Mouse (Mus musculus): Measurements from ENCODE around the gene Arhgap33. TPM values are rescaled to one million over a fixed set of nuclear protein-coding genes. Genes with fewer than 3 reads are reported as not detected.

Arhgap33 gene
- polyA plus RNA-seq, 1 experiment = 184 TPM

DNA sequence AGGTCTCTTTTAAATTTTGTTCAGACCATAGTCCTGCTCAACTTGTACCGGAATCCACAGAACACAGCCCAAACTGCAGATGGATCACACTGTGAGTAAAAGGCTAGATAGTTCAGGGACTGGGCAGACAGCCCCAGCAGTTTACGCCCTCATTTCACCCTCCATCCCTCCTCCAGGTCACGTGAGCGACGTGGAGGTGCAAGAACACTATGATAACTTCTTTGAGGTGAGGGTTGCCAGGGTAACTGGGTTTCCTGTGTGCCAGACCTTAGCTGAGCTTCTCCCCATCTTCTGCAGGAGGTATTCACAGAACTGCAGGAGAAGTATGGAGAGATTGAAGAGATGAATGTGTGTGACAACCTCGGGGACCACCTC, 29.0 kb upstream of the Arhgap33 start:
- no peak for TF ChIP-seq CTCF (IDR thresholded peaks at IDR 0.05; ENCODE audit: extremely low read depth, insufficient read depth, low read length)
- TF ChIP-seq POLR2A (IDR thresholded peaks at IDR 0.05; ENCODE audit: extremely low read depth, insufficient read depth, low read length) = no peak
- Histone ChIP-seq H3K4me1 (ENCODE audit: control insufficient read depth, insufficient read depth, low read length) (peaks cover 3% of the 10 kb centered on the region; the same call in 1 of the 2 replicates), H3K4me3 (ENCODE audit: insufficient read depth, low read length) (peak overlapping the region; percentile 50), H3K27ac (ENCODE audit: insufficient read depth, low read length) (no peak overlapping the region)

- H3K4me1 ChIP-seq (ENCODE audit: control insufficient read depth, insufficient read depth, low read length) = peaks cover 3% of the 10 kb centered on the region; the same call in 1 of the 2 replicates
- peak within 1 kb of the TSS; percentile 50 for H3K4me3 ChIP-seq (ENCODE audit: insufficient read depth, low read length)
- H3K27ac ChIP-seq (ENCODE audit: insufficient read depth, low read length) = peak within 1 kb of the TSS; percentile 41
- TF ChIP-seq CTCF (IDR thresholded peaks at IDR 0.05; ENCODE audit: extremely low read depth, insufficient read depth, low read length) (no peak), POLR2A (IDR thresholded peaks at IDR 0.05; ENCODE audit: extremely low read depth, insufficient read depth, low read length) (peak; percentile 66)
These were observed 28.5 kb upstream of the Arhgap33 start, which contains the start of the genes U2af1l4, Gm49396 and Psenen for GRCm38 (mm10) chr7:30563117-30563905. TSS of gene U2af1l4 (plus strand) at chr7:30563301. TSS of gene Gm49396 (plus strand) at chr7:30563344. TSS of gene Psenen (minus strand) at chr7:30563627.

DNA sequence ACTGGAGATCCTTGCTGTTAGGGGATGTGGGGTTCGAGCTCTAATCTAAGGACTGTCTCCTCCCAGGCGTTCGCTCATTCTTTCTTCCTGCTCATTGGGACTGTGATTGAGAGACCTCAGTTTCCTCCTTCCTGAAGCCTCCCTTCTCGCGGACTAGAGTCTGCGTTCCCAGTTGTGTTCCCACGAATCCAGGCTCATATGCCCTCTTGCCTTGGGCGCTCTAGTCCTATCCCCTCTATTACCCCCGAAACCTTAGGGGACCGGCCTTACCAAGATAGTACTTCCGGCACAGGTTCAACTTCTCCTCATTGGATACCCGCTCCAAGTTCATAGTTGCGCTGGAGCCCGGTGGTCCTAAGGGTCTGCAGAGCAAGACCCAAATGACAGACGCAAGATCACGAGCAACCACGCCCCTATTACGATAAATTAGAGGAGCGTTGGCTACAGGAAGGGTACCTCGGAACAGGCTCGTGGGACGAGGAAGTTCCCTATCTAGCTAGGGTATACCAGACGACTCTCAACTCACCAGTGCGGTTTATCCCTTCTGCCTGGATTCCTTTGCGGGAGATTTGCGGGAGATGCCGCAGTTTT, 27.8 kb upstream of the Arhgap33 start:
- Histone ChIP-seq H3K4me3 (ENCODE audit: insufficient read depth, low read length) (peak overlapping the region; percentile 50), H3K27ac (ENCODE audit: insufficient read depth, low read length) (peak overlapping the region; percentile 11), H3K4me1 (ENCODE audit: control insufficient read depth, insufficient read depth, low read length) (peaks cover 3% of the 10 kb centered on the region; the same call in 1 of the 2 replicates)
- no peak for TF ChIP-seq POLR2A (IDR thresholded peaks at IDR 0.05; ENCODE audit: extremely low read depth, insufficient read depth, low read length)
- TF ChIP-seq CTCF (IDR thresholded peaks at IDR 0.05; ENCODE audit: extremely low read depth, insufficient read depth, low read length) = no peak

GRCm38 (mm10) chr7:30560296-30560695, 25.4 kb upstream of the Arhgap33 start:
- Histone ChIP-seq H3K27ac (ENCODE audit: insufficient read depth, low read length) (no peak overlapping the region), H3K4me3 (ENCODE audit: insufficient read depth, low read length) (no peak overlapping the region), H3K4me1 (ENCODE audit: control insufficient read depth, insufficient read depth, low read length) (peaks cover 3% of the 10 kb centered on the region; the same call in 1 of the 2 replicates)
- no peak for TF ChIP-seq CTCF (IDR thresholded peaks at IDR 0.05; ENCODE audit: extremely low read depth, insufficient read depth, low read length)
- no peak for TF ChIP-seq POLR2A (IDR thresholded peaks at IDR 0.05; ENCODE audit: extremely low read depth, insufficient read depth, low read length)

DNA sequence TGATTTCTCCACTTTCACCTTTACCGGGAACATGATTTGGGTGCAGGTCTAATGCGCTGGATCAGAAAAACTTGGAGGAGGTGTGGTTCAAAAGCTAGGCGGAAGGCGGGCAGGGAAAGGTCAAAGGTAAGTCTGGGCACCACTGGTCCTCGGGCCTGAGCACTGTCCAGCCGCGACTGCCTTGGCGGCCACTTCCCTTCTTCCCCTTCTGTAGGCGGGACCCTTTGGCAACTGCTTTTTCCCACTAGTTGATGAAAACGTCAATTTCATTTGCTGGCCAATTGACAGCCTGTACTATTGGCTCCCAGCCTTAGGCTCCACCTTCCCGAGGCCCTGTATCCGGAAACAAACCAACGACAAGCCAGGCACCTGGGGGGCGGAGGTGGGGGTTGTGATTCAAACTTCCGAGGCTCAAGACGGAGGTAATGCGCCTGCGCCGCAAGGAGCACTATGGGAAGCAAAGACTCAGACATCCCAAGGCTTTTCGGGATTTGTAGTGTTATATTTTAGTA, 24.6 kb upstream of the Arhgap33 start, which contains the start of gene Lin37:
Lin37 (minus strand) TSS at position 396 of the 512 bp plus-strand sequence.
- Histone ChIP-seq H3K4me3 (ENCODE audit: insufficient read depth, low read length) (peak within 1 kb of the TSS; percentile 57), H3K4me1 (ENCODE audit: control insufficient read depth, insufficient read depth, low read length) (peaks cover 3% of the 10 kb centered on the region; the same call in 1 of the 2 replicates), H3K27ac (ENCODE audit: insufficient read depth, low read length) (peak within 1 kb of the TSS; percentile 13; the same call in 1 of the 2 replicates)
- TF ChIP-seq CTCF (IDR thresholded peaks at IDR 0.05; ENCODE audit: extremely low read depth, insufficient read depth, low read length) = no peak
- TF ChIP-seq POLR2A (IDR thresholded peaks at IDR 0.05; ENCODE audit: extremely low read depth, insufficient read depth, low read length) = peak; percentile 92

GRCm38 (mm10) chr7:30558656-30559442, 24.0 kb upstream of the Arhgap33 start:
- peak overlapping the region; percentile 57 for H3K4me3 ChIP-seq (ENCODE audit: insufficient read depth, low read length)
- TF ChIP-seq CTCF (IDR thresholded peaks at IDR 0.05; ENCODE audit: extremely low read depth, insufficient read depth, low read length) (no peak), POLR2A (IDR thresholded peaks at IDR 0.05; ENCODE audit: extremely low read depth, insufficient read depth, low read length) (no peak)
- peaks cover 1% of the 10 kb centered on the region; the same call in 1 of the 2 replicates for H3K4me1 ChIP-seq (ENCODE audit: control insufficient read depth, insufficient read depth, low read length)
- H3K27ac ChIP-seq (ENCODE audit: insufficient read depth, low read length) = peak overlapping the region; percentile 13; the same call in 1 of the 2 replicates

GRCm38 (mm10) chr7:30557901-30558514, 23.1 kb upstream of the Arhgap33 start:
- Histone ChIP-seq H3K4me1 (ENCODE audit: control insufficient read depth, insufficient read depth, low read length) (no peaks in the 10 kb centered on the region), H3K27ac (ENCODE audit: insufficient read depth, low read length) (0 out of 2 replicates have a peak overlapping the region, but pooled peaks have one; percentile 13), H3K4me3 (ENCODE audit: insufficient read depth, low read length) (peak overlapping the region; percentile 57; the same call in 1 of the 2 replicates)
- TF ChIP-seq CTCF (IDR thresholded peaks at IDR 0.05; ENCODE audit: extremely low read depth, insufficient read depth, low read length) (no peak), POLR2A (IDR thresholded peaks at IDR 0.05; ENCODE audit: extremely low read depth, insufficient read depth, low read length) (0 out of 2 replicates have a peak, but pooled peaks have one; percentile 14)

DNA sequence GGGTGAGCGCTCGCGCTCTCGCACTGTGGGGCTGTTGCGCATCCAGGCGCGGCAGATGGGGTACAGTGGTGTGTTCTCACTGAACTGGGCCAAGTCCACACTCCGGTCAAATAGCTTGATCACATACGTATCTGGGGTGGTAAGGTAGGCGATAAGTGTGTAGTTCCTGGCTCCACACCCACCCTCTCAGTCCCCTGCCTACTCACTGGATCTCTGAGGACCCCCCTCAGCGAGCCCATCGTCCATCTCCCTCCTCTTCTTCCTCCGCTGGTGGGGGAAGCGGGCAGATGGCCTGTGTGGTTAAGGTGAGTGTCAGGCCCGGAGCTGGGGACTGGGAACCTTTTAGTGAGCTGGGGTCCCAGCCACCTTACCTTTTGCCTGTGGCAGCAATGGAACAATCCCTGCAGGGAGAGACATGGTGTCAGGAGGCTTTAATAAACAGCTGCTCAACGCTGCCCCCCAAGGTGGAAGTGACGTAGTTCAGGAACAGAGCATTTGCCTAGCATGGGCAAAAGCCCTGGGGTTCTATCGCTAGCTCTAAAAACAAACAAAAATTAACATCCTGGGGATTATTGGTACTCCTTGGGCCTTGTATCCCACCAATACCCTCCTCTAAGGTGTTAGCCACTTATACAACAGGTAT, 22.2 kb upstream of the Arhgap33 start:
- H3K4me3 ChIP-seq (ENCODE audit: insufficient read depth, low read length) = no peak overlapping the region
- H3K27ac ChIP-seq (ENCODE audit: insufficient read depth, low read length) = no peak overlapping the region
- peak; percentile 26; the same call in 1 of the 2 replicates for TF ChIP-seq CTCF (IDR thresholded peaks at IDR 0.05; ENCODE audit: extremely low read depth, insufficient read depth, low read length)
- no peak for TF ChIP-seq POLR2A (IDR thresholded peaks at IDR 0.05; ENCODE audit: extremely low read depth, insufficient read depth, low read length)
- no peaks in the 10 kb centered on the region for H3K4me1 ChIP-seq (ENCODE audit: control insufficient read depth, insufficient read depth, low read length)
